ENCODE assay signal across 9 mouse cellular contexts in genomic region chr9:67240456-67240855, GRCm38 (mm10).
A peak's percentile ranks its signal among the peaks of the same experiment; 100 is the strongest.
DNase-seq lines count a peak whose midpoint lies in the region; TF ChIP-seq lines count a peak whose summit lies in the region.
"Had no signal": no experiment of that assay in that cellular context is flagged by ENCODE, and none has a peak within 500 bp of the region (broad histone marks: within the 10 kb centered on the region; RNA-seq: fewer than 3 reads in every experiment).

No protein-coding gene starts in this region.

- peaks cover 3% of the 10 kb centered on the region; the same call in 1 of the 2 replicates for H3K4me1 ChIP-seq in kidney, adult 2 months (ENCODE audit: control insufficient read depth, insufficient read depth, low read length)
- H3K4me1 ChIP-seq: forebrain, embryonic 10.5 days; liver, embryonic 15.5 days had no signal

- no peaks in the 10 kb centered on the region for H3K27me3 ChIP-seq in kidney, adult 2 months (replicated peaks; ENCODE audit: control insufficient read depth, insufficient read depth, low read length)
- H3K27me3 ChIP-seq: liver, embryonic 15.5 days had no signal

- peaks cover 5% of the 10 kb centered on the region for H3K36me3 ChIP-seq in kidney, adult 2 months (ENCODE audit: control insufficient read depth, insufficient read depth, low read length)
- H3K36me3 ChIP-seq: liver, embryonic 15.5 days had no signal

- TF ChIP-seq POLR2A in kidney, adult 2 months (IDR thresholded peaks at IDR 0.05; ENCODE audit: low read depth, low read length): no peak

- 32% methylated on average over 9 of the region's 9 CpGs for WGBS in kidney, adult 2 months

- DNase-seq in adrenal gland, postnatal 10 days: peak; percentile 75
- DNase-seq in gastrocnemius, adult 18-20 months (ENCODE audit: low spot score): peak; percentile 80
- DNase-seq in kidney, adult 2 months: peak; percentile 91
- peak; percentile 79 for DNase-seq in lung, postnatal 10 days
- DNase-seq in embryo, embryonic 10.5 days (ENCODE audit: low spot score): no peak
- no peak for DNase-seq in cerebellum, adult 11-12 months
- DNase-seq in spleen, postnatal 10 days (ENCODE audit: low spot score in 2 of 2): no peak

- TF ChIP-seq CTCF in kidney, adult 2 months (conservative IDR thresholded peaks at IDR 0.05; ENCODE audit: insufficient read depth, insufficient read length, low read depth, low read length): no peak

- no peak overlapping the region for H3K4me3 ChIP-seq in kidney, adult 2 months (ENCODE audit: insufficient read depth, low read depth, low read length)
- H3K4me3 ChIP-seq: forebrain, embryonic 10.5 days; liver, embryonic 15.5 days had no signal

- H3K27ac ChIP-seq in kidney, adult 2 months (ENCODE audit: insufficient read depth, low read depth, low read length): no peak overlapping the region
- H3K27ac ChIP-seq: forebrain, embryonic 10.5 days; liver, embryonic 15.5 days had no signal

Comparison
In these comparisons a context has a peak if more than half of its experiments do, and no peak if none do; other contexts are left out.
1. DNase-seq: peak in adrenal gland, postnatal 10 days (single experiment), gastrocnemius, adult 18-20 months (single experiment), kidney, adult 2 months (single experiment) and lung, postnatal 10 days (single experiment); none in embryo, embryonic 10.5 days (single experiment), cerebellum, adult 11-12 months (single experiment) and spleen, postnatal 10 days (0 of 2).